Mouse (Mus musculus) CD4-positive, CD25-positive, alpha-beta regulatory T cell, adult 4 months (primary cell): ENCODE results near the gene Nphp4. TPM values are rescaled to one million over a fixed set of nuclear protein-coding genes. Genes with fewer than 3 reads are reported as not detected.

Experiments
- ATAC-seq: one replicate; pipeline ENCODE4 v1.8.0; 2017
- polyA plus RNA-seq, 2 experiments: library from polyadenylated mRNA; unstranded; fragments of 100-300 nt; shearing (Covaris generic); gene quantifications; one replicate each; pipeline ENCODE4 v1.2.1; 2017

The Nphp4 gene
- polyA plus RNA-seq, 2 experiments from 2014 or later, result 0.30 TPM; not detected in 1

DNA sequence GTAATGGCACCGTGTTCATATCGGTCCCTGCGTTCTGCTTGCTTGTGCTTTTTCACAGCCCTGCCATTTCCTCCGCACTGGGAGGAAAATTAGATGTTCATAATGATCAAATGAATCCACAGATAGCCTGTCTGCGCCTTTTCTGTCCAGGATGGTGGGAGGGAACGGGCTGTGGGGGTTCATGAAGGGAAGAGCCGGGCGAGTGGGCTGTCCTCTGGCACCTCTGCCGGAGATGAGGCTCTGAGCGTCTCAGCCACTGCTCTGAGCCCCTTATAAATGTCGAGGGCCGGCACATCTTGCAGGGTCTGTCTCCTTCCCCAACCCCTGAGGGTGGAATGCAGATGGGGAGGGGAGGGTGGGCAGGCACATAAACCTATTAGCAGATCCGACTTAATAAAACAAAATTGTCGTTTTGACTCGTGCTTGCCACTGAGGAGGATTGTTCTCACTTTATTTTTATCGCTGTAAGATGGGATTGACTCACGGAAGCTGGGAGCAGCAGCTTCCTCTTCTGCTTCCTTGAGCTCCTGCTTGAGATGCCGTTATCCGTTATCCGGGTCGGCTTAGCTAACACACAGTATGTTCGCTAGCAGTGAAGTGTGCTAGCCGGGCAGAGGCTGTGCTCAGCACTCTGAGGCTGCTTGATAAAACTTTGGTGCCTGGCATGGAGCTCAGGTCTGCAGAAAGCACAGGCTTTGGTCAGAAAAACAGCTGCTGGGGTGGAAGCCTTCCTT lies 92.3 kb downstream of the Nphp4 start:
- no peak for ATAC-seq

DNA sequence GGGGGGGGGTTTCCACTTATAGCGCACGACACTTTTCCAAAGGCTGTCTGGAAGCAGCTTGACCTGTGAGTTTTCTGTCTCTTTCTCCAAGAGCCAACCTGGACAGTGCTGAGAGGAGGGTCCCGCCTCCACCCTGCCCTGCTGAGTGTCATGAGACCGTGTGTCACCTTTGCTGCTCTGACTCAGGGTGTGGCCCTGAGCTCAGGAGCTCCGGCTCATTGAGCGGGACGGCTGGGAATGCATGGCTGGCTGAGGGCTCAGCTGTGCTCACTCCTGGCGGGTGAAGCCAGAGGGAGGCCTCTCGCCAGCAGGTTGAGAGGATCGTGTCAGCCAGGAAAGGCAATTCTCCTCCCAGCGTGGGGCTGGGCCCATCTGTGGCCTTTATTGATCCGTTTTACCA lies 97.8 kb downstream of the Nphp4 start:
- no peak for ATAC-seq

DNA sequence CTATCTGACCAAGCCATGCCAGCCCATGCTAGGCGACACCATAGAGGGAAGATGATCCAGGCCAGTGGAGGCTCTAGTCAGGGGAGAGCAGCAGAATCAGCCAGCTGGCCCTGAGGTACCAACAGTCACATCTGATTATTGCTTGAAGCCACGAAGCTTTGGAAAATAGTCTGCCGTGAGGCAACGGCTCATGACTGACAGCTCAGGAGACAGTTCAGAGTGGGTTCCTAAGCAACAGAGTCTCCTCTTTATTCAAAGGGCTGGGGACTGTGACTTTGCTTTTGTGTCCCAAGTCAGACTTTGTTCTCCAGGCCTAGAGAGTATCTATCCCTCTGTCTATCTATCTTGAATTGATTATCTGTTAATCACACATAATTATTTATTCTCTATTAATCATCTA lies 100.3 kb downstream of the Nphp4 start:
- ATAC-seq, result no peak

DNA sequence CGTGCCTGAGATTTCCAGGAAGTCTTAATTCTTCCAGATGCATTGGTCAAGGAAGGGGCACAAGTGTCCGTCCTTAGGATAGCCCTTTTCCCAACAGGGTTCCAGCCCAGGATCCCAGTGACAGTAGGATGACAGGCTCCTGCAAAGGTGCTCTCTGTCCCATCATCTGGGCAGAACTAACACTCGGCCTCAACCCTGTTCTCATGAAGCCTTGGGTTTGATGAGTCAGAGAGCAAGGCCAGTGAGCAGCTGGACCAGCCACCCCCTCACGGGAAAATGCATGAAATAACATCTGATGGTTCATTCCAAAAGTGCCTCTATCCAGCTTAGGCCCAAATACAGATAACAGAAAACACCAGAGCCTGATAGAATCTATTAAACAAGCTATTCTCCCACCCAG lies 103.5 kb downstream of the Nphp4 start:
- no peak for ATAC-seq

DNA sequence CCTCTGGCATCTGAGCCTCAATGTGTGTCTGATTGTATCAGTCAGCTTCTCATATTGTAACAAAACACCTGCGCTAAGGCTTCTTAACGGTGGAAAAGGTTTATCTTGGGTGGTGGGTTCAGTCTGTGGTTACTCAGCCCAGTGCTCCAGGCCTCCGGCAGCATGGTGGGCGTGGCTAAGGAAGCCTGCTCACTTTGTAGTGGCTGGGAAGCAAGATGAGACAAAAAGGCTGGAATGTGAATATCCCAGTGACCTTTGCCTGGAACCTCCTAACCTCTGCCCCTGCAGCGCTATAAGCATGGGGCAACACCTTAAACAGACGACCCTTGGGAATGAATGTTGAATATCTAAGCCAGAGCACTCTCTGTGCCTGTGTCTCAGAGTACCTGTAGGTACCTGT lies 105.7 kb downstream of the Nphp4 start:
- no peak for ATAC-seq

DNA sequence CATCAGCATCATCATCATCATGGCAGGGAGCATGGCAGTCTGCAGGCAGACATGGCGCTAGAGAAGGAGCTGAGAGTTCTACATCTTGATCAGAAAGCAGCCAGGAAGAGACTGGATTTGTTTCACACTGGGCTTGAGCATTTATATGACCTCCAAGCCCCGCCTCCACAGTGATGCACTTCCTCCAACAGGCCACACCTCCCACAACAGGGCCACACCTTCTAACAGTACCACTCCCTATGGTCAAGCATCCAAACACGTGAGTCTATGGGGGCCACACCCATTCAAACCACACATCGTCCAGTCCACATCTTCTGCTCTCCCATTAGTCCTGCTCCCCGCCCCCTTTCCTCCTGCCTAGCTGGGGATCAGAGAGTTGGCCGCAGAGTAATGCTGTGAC lies 107.1 kb downstream of the Nphp4 start:
- no peak for ATAC-seq

DNA sequence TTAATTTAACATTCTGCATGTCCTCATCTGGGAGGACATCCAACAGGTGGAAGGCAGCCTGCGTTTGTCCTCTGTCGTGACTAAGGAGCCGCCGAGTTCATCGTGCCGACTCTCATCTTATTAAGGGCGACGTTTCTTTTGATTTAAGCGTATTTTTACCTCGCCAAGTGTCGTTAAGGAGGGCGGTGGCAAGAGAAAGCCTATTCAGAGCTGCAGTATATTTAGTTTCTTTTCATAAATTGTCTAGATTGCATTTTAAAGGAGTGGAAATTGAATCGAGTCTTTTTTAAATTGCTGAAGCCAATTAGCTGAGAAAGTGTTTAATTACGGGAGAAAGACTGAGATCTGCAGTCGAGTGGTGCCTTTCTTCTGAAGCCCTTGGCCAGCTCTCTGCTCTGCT lies 109.0 kb downstream of the Nphp4 start:
- no peak for ATAC-seq

DNA sequence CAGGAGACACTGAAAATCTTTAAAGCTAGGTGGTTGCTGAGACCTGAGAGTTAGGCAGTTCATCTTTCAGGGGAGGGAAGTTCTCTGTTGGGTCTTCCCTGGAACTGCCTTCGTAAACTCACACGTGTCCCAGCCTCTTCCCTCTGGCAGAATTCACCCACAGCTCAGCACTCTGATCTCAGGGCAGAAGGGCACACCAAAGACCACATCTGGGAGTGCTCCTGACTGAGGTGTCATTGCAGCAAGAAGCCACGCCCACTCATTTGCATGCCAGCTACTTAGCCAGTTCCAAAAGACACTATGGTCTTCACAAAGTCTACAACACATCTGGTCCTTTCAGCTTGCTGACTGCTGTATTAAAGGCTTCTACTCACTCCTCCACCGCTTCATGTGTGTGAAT lies 109.7 kb downstream of the Nphp4 start:
- no peak for ATAC-seq

DNA sequence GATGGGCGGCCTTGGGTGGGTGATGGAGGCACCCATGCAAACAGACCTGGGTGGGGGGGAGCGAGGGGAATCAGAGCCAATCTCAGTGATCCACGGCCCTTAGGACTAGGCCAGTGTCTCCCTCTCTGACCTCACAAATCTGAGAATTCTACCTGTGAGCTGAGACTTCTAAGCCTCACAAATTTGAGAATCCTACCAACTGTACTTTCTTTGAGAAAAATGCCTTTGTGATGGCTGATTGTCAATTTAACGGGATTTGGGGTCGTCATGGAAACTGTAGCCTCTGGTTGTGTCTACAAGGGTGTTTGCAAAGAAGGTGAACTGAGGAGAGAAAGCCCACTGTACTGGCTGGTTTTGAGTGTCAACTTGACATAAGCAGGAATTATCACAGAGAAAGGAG lies 127.8 kb downstream of the Nphp4 start:
- ATAC-seq, result no peak

DNA sequence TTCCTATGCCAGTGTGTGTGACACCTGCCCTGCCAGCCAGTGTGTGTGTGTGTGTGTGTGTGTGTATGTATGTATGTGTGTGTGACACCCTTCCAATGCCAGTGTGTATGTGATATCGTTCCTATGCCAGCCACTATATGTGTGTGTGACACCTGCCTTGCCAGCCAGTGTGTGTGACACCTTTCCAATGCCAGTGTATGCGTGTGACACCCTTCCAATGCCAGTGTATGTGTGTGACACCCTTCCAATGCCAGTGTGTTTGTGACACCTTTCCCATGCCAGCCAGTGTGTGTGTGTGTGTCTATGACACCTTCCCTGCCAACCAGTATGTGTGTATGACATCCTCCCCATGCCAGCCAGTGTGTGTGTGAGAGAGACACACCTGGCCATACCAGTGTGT lies 132.7 kb downstream of the Nphp4 start:
- ATAC-seq, result no peak

DNA sequence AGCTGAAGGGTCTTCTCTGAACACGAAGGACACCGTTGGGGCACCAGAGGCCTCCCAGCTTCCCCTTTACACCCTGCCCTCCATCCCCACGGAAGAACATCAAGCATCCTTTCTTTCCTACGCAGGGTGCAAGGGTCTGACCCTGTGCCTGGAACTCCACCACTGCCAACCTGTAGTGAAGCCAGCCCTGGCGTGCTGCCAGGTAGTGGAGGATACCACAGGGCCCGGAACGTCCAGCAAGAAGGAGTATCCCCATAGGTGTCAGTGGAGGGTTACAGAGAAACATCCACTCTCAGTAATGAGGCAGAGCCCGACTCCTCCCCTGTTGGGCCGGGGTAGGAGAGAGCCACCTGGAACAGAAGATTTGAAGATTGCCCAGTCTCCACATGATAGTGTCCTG lies 133.5 kb downstream of the Nphp4 start:
- ATAC-seq, result no peak

Other genes starting within 250 kb of the Nphp4 start
- gene Gpr153, start 202.5 kb upstream of the Nphp4 start, polyA plus RNA-seq, result under 1 TPM in 1 of 2 experiments, not detected in 1; 0.13 TPM
- gene Hes3, start 185.0 kb upstream of the Nphp4 start, polyA plus RNA-seq, result not detected
- 1 to 10 TPM; 3.9 to 8.2 TPM for gene Icmt, start 179.5 kb upstream of the Nphp4 start, polyA plus RNA-seq
- not detected for gene Rnf207, start 157.7 kb upstream of the Nphp4 start, polyA plus RNA-seq
- 1,000 to 10,000 TPM in 1 of 2 experiments, 100 to 1,000 TPM in 1; 772 to 1,018 TPM for gene Rpl22, start 151.0 kb upstream of the Nphp4 start, polyA plus RNA-seq
- gene Chd5, start 138.1 kb upstream of the Nphp4 start, polyA plus RNA-seq, result under 1 TPM in 1 of 2 experiments, not detected in 1; 0.40 TPM
- 100 to 1,000 TPM in 1 of 2 experiments, 10 to 100 TPM in 1; 99.7 to 140 TPM for gene Kcnab2, start 1.2 kb downstream of the Nphp4 start, polyA plus RNA-seq